Mouse (Mus musculus): Measurements from ENCODE around the gene Sorbs1. TPM values are rescaled to one million over a fixed set of nuclear protein-coding genes. Genes with fewer than 3 reads are reported as not detected.

Sorbs1 gene
- total RNA-seq, 1 experiment: 18.0 TPM

DNA sequence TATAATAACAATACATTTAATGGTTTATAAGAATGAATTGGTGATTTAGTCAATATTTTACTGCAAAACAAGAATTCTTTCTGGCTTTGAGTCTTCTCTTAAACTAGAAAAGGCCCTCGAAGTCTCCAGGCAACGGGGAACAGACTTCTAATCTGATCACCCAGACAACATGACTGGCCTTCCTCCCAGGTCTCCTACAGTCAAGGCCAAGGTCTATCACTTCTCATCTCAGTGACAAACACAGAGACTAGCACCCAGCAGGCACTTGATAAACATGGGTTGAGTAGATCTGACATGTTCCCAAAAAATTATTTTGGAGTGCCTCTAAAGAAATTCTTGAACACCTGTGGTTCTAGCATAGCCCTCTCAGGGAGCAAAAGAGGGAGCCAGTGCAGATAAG, 16.7 kb upstream of the Sorbs1 start:
- Histone ChIP-seq H3K9ac (ENCODE audit: insufficient read depth, low read depth, low read length, poor library complexity, severe bottlenecking) (no peak overlapping the region), H3K9me3 (ENCODE audit: control insufficient read depth, insufficient read depth, low read depth, low read length) (no peaks in the 10 kb centered on the region), H3K27ac (ENCODE audit: insufficient read depth, low read depth, low read length, poor library complexity, severe bottlenecking) (no peak overlapping the region), H3K36me3 (ENCODE audit: control insufficient read depth, insufficient read depth, low read length, poor library complexity, severe bottlenecking) (no peaks in the 10 kb centered on the region), H3K4me3 (ENCODE audit: insufficient read depth in 1 of 2, low read depth in 1 of 2, low read length in 2 of 2, poor library complexity in 1 of 2, severe bottlenecking in 1 of 2) (no peak overlapping the region), H3K4me1 (ENCODE audit: control insufficient read depth in 2 of 2, insufficient read depth in 2 of 2, low read length in 2 of 2, poor library complexity in 1 of 2) (no peaks in the 10 kb centered on the region)
- TF ChIP-seq HCFC1 (IDR thresholded peaks at IDR 0.05; ENCODE audit: borderline replicate concordance, insufficient read depth, low read length) (no peak), MAFK (IDR thresholded peaks at IDR 0.05; ENCODE audit: insufficient read depth, low read depth, low read length) (no peak), ZNF384 (IDR thresholded peaks at IDR 0.05; ENCODE audit: low read depth, low read length) (no peak), ZC3H11A (IDR thresholded peaks at IDR 0.05; ENCODE audit: borderline replicate concordance, low read depth, low read length) (no peak), CHD2 (IDR thresholded peaks at IDR 0.05; ENCODE audit: low read depth, low read length) (no peak)
- DNase-seq (ENCODE audit: low read depth, low spot score): no peak
- in situ Hi-C loops (cut with MboI; ENCODE audit: low sequenced_read_pairs in 2 of 2, unreplicated experiment in 2 of 2): loop anchor here in 1 of 2 experiments (25.0 kb wide), 1 partner anchor 193 kb away; no protein-coding TSS in a partner anchor

DNA sequence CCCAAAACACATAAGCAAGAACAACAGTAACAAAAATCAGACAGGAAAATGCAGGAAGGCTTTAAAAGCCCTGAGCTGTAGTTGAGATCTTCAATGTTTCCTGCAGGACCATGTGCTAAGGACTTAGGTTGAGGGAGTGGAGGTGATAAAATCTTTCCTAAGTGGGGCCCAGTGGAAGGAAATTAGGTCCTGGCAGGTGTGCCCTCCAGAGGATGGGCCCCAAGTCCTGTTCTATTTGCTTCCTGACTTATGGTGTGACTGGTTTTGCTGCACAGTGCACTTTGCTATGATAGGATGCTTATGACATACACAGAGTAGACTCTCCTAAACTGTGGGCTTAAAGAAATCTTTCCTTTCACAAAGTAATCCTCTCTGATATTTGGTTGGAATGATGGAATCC, 14.7 kb upstream of the Sorbs1 start:
- no peak overlapping the region for H3K4me3 ChIP-seq (ENCODE audit: insufficient read depth in 1 of 2, low read depth in 1 of 2, low read length in 2 of 2, poor library complexity in 1 of 2, severe bottlenecking in 1 of 2)
- no peaks in the 10 kb centered on the region for H3K9me3 ChIP-seq (ENCODE audit: control insufficient read depth, insufficient read depth, low read depth, low read length)
- in situ Hi-C loops (cut with MboI; ENCODE audit: low sequenced_read_pairs in 2 of 2, unreplicated experiment in 2 of 2): loop anchor here in 1 of 2 experiments (25.0 kb wide), 1 partner anchor 191 kb away; no protein-coding TSS in a partner anchor
- no peaks in the 10 kb centered on the region for H3K36me3 ChIP-seq (ENCODE audit: control insufficient read depth, insufficient read depth, low read length, poor library complexity, severe bottlenecking)
- no peak overlapping the region for H3K9ac ChIP-seq (ENCODE audit: insufficient read depth, low read depth, low read length, poor library complexity, severe bottlenecking)
- no peaks in the 10 kb centered on the region for H3K4me1 ChIP-seq (ENCODE audit: control insufficient read depth in 2 of 2, insufficient read depth in 2 of 2, low read length in 2 of 2, poor library complexity in 1 of 2)
- H3K27ac ChIP-seq (ENCODE audit: insufficient read depth, low read depth, low read length, poor library complexity, severe bottlenecking): no peak overlapping the region
- no peak for DNase-seq (ENCODE audit: low read depth, low spot score)
- no peak for TF ChIP-seq MAFK (IDR thresholded peaks at IDR 0.05; ENCODE audit: insufficient read depth, low read depth, low read length)
- no peak for TF ChIP-seq ZC3H11A (IDR thresholded peaks at IDR 0.05; ENCODE audit: borderline replicate concordance, low read depth, low read length)
- TF ChIP-seq ZNF384 (IDR thresholded peaks at IDR 0.05; ENCODE audit: low read depth, low read length): no peak
- no peak for TF ChIP-seq HCFC1 (IDR thresholded peaks at IDR 0.05; ENCODE audit: borderline replicate concordance, insufficient read depth, low read length)
- TF ChIP-seq CHD2 (IDR thresholded peaks at IDR 0.05; ENCODE audit: low read depth, low read length): no peak

DNA sequence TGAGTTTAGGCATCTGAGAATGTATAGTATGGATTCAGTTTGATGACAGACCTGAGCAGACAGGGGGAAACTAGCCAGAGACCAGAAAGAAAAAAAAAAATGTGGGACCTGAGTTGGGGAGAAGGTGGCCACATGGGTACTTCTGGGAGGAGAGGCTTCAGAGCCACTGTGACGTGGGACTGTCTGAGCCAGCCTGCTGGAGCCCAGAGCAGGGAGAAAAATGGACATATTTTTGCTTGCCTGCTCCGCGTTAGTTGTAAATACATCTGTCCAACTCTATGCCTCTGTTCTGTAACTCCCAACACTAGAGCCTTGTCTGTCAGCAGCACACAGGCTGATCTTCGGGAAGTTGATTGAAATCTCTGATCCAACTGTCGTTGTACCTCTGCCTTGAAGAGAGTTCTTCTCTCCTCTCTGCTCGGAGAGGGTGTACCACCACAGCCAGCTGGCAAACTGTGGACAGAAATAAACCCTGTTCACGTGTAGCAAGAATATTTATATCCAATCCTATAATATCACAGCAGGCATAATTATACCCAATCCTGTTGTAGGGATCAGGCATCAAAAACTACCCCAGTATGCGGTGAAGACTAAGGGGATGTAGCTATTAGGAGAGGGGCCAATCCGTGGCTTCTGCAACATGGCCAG, 12.9 kb upstream of the Sorbs1 start:
- no peak overlapping the region for H3K9ac ChIP-seq (ENCODE audit: insufficient read depth, low read depth, low read length, poor library complexity, severe bottlenecking)
- no peak for TF ChIP-seq MAFK (IDR thresholded peaks at IDR 0.05; ENCODE audit: insufficient read depth, low read depth, low read length)
- no peak for TF ChIP-seq CHD2 (IDR thresholded peaks at IDR 0.05; ENCODE audit: low read depth, low read length)
- TF ChIP-seq ZNF384 (IDR thresholded peaks at IDR 0.05; ENCODE audit: low read depth, low read length): no peak
- no peak for TF ChIP-seq ZC3H11A (IDR thresholded peaks at IDR 0.05; ENCODE audit: borderline replicate concordance, low read depth, low read length)
- TF ChIP-seq HCFC1 (IDR thresholded peaks at IDR 0.05; ENCODE audit: borderline replicate concordance, insufficient read depth, low read length): no peak
- no peak for DNase-seq (ENCODE audit: low read depth, low spot score)
- H3K4me1 ChIP-seq (ENCODE audit: control insufficient read depth in 2 of 2, insufficient read depth in 2 of 2, low read length in 2 of 2, poor library complexity in 1 of 2): no peaks in the 10 kb centered on the region
- H3K36me3 ChIP-seq (ENCODE audit: control insufficient read depth, insufficient read depth, low read length, poor library complexity, severe bottlenecking): no peaks in the 10 kb centered on the region
- no peak overlapping the region for H3K27ac ChIP-seq (ENCODE audit: insufficient read depth, low read depth, low read length, poor library complexity, severe bottlenecking)
- in situ Hi-C loops (cut with MboI; ENCODE audit: low sequenced_read_pairs in 2 of 2, unreplicated experiment in 2 of 2): loop anchor here in 1 of 2 experiments (25.0 kb wide), 1 partner anchor 189 kb away; no protein-coding TSS in a partner anchor
- H3K4me3 ChIP-seq (ENCODE audit: insufficient read depth in 1 of 2, low read depth in 1 of 2, low read length in 2 of 2, poor library complexity in 1 of 2, severe bottlenecking in 1 of 2): no peak overlapping the region
- no peaks in the 10 kb centered on the region for H3K9me3 ChIP-seq (ENCODE audit: control insufficient read depth, insufficient read depth, low read depth, low read length)

DNA sequence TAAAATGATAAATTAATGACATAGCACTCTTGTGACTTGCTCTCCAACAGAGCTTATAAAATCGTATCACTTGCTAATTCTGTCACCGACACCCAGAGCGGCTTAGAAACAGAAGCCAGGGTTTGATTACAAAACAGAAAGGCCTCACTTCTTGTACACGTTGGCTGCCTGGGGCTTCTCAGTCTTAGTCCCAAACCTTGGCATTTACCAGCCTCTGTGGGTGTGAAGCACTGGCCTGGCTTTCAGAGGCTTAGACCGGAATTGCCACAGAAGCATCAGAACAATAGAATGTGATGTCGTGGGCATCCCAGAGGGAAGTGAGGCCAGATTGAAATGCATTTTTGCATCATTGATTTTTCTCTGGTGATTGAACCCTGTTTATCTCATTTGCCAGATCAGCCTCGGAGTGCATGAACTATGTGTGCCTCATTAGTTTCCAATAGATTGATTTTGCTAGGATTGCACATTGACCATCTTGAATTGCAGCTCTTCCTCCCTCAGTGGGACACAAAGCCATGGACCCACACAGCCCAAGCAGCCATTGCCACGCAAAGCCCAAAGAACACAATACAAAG, 9.9 kb upstream of the Sorbs1 start:
- in situ Hi-C loops (cut with MboI; ENCODE audit: low sequenced_read_pairs in 2 of 2, unreplicated experiment in 2 of 2): no loop called here
- no peak overlapping the region for H3K9ac ChIP-seq (ENCODE audit: insufficient read depth, low read depth, low read length, poor library complexity, severe bottlenecking)

More for the DNA sequence above, 9.9 kb upstream of the Sorbs1 start:
- no peaks in the 10 kb centered on the region for H3K36me3 ChIP-seq (ENCODE audit: control insufficient read depth, insufficient read depth, low read length, poor library complexity, severe bottlenecking)
- TF ChIP-seq MAFK (IDR thresholded peaks at IDR 0.05; ENCODE audit: insufficient read depth, low read depth, low read length) (no peak), HCFC1 (IDR thresholded peaks at IDR 0.05; ENCODE audit: borderline replicate concordance, insufficient read depth, low read length) (no peak), ZNF384 (IDR thresholded peaks at IDR 0.05; ENCODE audit: low read depth, low read length) (no peak), CHD2 (IDR thresholded peaks at IDR 0.05; ENCODE audit: low read depth, low read length) (no peak), ZC3H11A (IDR thresholded peaks at IDR 0.05; ENCODE audit: borderline replicate concordance, low read depth, low read length) (no peak)
- no peak overlapping the region for H3K4me3 ChIP-seq (ENCODE audit: insufficient read depth in 1 of 2, low read depth in 1 of 2, low read length in 2 of 2, poor library complexity in 1 of 2, severe bottlenecking in 1 of 2)
- H3K9me3 ChIP-seq (ENCODE audit: control insufficient read depth, insufficient read depth, low read depth, low read length): no peaks in the 10 kb centered on the region
- no peak for DNase-seq (ENCODE audit: low read depth, low spot score)
- H3K27ac ChIP-seq (ENCODE audit: insufficient read depth, low read depth, low read length, poor library complexity, severe bottlenecking): no peak overlapping the region
- H3K4me1 ChIP-seq (ENCODE audit: control insufficient read depth in 2 of 2, insufficient read depth in 2 of 2, low read length in 2 of 2, poor library complexity in 1 of 2): no peaks in the 10 kb centered on the region

Data from ES-E14 (cell line).